7 mouse cellular contexts compared by ENCODE assay signal in genomic region chr2:166995796-166996532, GRCm38 (mm10). TPM values are rescaled to one million over a fixed set of nuclear protein-coding genes. Genes with fewer than 3 reads are reported as not detected.
A peak's percentile ranks its signal among the peaks of the same experiment; 100 is the strongest.
DNase-seq lines count a peak whose midpoint lies in the region; ATAC-seq lines count a peak whose summit lies in the region.

TSS of gene Stau1 (minus strand) at chr2:166996299.

- peak within 1 kb of the TSS; percentile 98 for H3K9ac ChIP-seq in intestine, embryonic 16.5 days (ENCODE audit: low read depth, low read length)
- peak within 1 kb of the TSS; percentile 79 for H3K9ac ChIP-seq in midbrain, embryonic 11.5 days (ENCODE audit: low read length)

- H3K36me3 ChIP-seq in intestine, embryonic 16.5 days (ENCODE audit: control insufficient read depth, insufficient read depth, low read length) = no peaks in the 10 kb centered on the region
- no peaks in the 10 kb centered on the region for H3K36me3 ChIP-seq in midbrain, embryonic 11.5 days (ENCODE audit: control insufficient read depth, insufficient read depth, low read length)

- H3K4me2 ChIP-seq in intestine, embryonic 16.5 days (ENCODE audit: low read depth, low read length) = peak within 1 kb of the TSS; percentile 86
- H3K4me2 ChIP-seq in midbrain, embryonic 11.5 days = peak within 1 kb of the TSS; percentile 72

- no peaks in the 10 kb centered on the region; the same call in 1 of the 2 replicates for H3K27me3 ChIP-seq in intestine, embryonic 16.5 days (replicated peaks; ENCODE audit: control insufficient read depth, insufficient read depth, low read length)
- no peaks in the 10 kb centered on the region for H3K27me3 ChIP-seq in midbrain, embryonic 11.5 days (ENCODE audit: control insufficient read depth, insufficient read depth, low read length)

- peak; percentile 99 for ATAC-seq in intestine, embryonic 16.5 days
- ATAC-seq in midbrain, embryonic 11.5 days (ENCODE audit: low FRiP score) = peak; percentile 99

- peak; percentile 94 for DNase-seq in adrenal gland, adult 8-10 months
- peak; percentile 95 for DNase-seq in embryo, embryonic 9.5 days (ENCODE audit: extremely low spot score)
- DNase-seq in gastrocnemius, postnatal 4 days (ENCODE audit: low spot score in 2 of 2) = peak; percentile 93 to 97
- peak; percentile 94 for DNase-seq in left cerebral cortex, postnatal 36 days (ENCODE audit: low spot score in 2 of 2)
- peak; percentile 98 for DNase-seq in midbrain, embryonic 11.5 days (ENCODE audit: low spot score, missing footprints)
- peak; percentile 95 for DNase-seq in skeletal muscle tissue, adult 2 months (ENCODE audit: low read depth, low spot score)

- peak within 1 kb of the TSS; percentile 96 for H3K27ac ChIP-seq in intestine, embryonic 16.5 days (ENCODE audit: low read length)
- H3K27ac ChIP-seq in midbrain, embryonic 11.5 days (ENCODE audit: low read depth, low read length) = peak within 1 kb of the TSS; percentile 90

- H3K9me3 ChIP-seq in intestine, embryonic 16.5 days (ENCODE audit: control insufficient read depth, low read length) = no peaks in the 10 kb centered on the region
- H3K9me3 ChIP-seq in midbrain, embryonic 11.5 days (ENCODE audit: control insufficient read depth, low read length) = no peaks in the 10 kb centered on the region

- peaks cover 33% of the 10 kb centered on the region for H3K4me1 ChIP-seq in intestine, embryonic 16.5 days (ENCODE audit: control insufficient read depth, insufficient read depth, low read length)
- peaks cover 7% of the 10 kb centered on the region for H3K4me1 ChIP-seq in midbrain, embryonic 11.5 days (ENCODE audit: control insufficient read depth, insufficient read depth, low read length)

- WGBS in intestine, embryonic 16.5 days = under 1% methylated on average over 85 of the region's 88 CpGs
- WGBS in midbrain, embryonic 11.5 days = under 1% methylated on average over 73 of the region's 88 CpGs

- intact Hi-C loops in left cerebral cortex, postnatal 36 days (cut with DNase I) = no loop called here

- H3K4me3 ChIP-seq in intestine, embryonic 16.5 days (ENCODE audit: low read length) = peak within 1 kb of the TSS; percentile 98
- H3K4me3 ChIP-seq in midbrain, embryonic 11.5 days (ENCODE audit: low read depth, low read length) = peak within 1 kb of the TSS; percentile 64

RNA-seq across cellular contexts. Expression of gene Stau1, which starts in this region (rescaled TPM):
- total RNA-seq in adrenal gland, adult 8-10 months (2022) = 10 to 100 TPM; 66.1 to 83.6 (median 74.3) TPM
- 10 to 100 TPM; 63.1 to 64.5 TPM for total RNA-seq in gastrocnemius, postnatal 4 days (2021)
- polyA plus RNA-seq in intestine, embryonic 16.5 days (2015; fragmentation: Nextera tagmentation; extraction: Ambion mirVana) = 60.2 and 61.2 TPM in 2 replicates
- 10 to 100 TPM; 62.9 to 70.6 TPM for total RNA-seq in left cerebral cortex, postnatal 36 days (2021)
- 96.2 and 104 TPM in 2 replicates for polyA plus RNA-seq in midbrain, embryonic 11.5 days (2014; fragmentation: Nextera tagmentation; extraction: Ambion mirVana)

Comparison
In these comparisons a context has a peak if more than half of its experiments do, and no peak if none do; other contexts are left out.
1. Peak in every context shown above with its lines: DNase-seq, ATAC-seq, H3K4me3 ChIP-seq and H3K27ac ChIP-seq.